Mouse (Mus musculus) cerebellum, adult 2 months (tissue): ENCODE data around the gene Mfap1a.

Experiments used
- CTCF ChIP-seq: fragments of 200-500 bp; IDR thresholded peaks from 2 replicates; pipeline ENCODE4 v1.5.1; 2011; ENCODE audit warnings: low read depth, mild to moderate bottlenecking, control low read depth, low read length, moderate library complexity, borderline replicate concordance; ENCODE audit not compliant: insufficient read depth
- POLR2A ChIP-seq: fragments of 200-500 bp; IDR thresholded peaks from 2 replicates; pipeline ENCODE4 v1.6.1; 2011; ENCODE audit warnings: low read length, control low read depth, borderline replicate concordance; ENCODE audit not compliant: insufficient read depth

- no peak for TF ChIP-seq CTCF
- TF ChIP-seq POLR2A, result no peak
These were observed 7.7 kb upstream of the Mfap1a start for GRCm38 (mm10) chr2:121514211-121514610.
